Mouse (Mus musculus) kidney, postnatal 4 days (tissue): ENCODE data around the gene Nectin1.

Experiments used
- DNase-seq, 2 experiments: peaks; one replicate each; pipeline ENCODE4 v3.0.0; 2021; ENCODE audit warnings: mixed read lengths in 2 of 2

Gene Nectin1

GRCm38 (mm10) chr9:43743647-43744137 lies at the start of gene Nectin1:
Nectin1 (plus strand) TSS chr9:43743984.
- DNase-seq, result peak; percentile 90 to 93

GRCm38 (mm10) chr9:43698080-43698712 lies 45.6 kb upstream of the Nectin1 start:
- peak; percentile 90 to 91 for DNase-seq

- no peak for DNase-seq
These were observed 44.9 kb upstream of the Nectin1 start for GRCm38 (mm10) chr9:43698841-43699240.

- DNase-seq, result no peak
These were observed 44.2 kb upstream of the Nectin1 start for GRCm38 (mm10) chr9:43699417-43700225.

GRCm38 (mm10) chr9:43700226-43700579 lies 43.6 kb upstream of the Nectin1 start:
- no peak for DNase-seq

GRCm38 (mm10) chr9:43701748-43702147 lies 42.0 kb upstream of the Nectin1 start:
- DNase-seq, result no peak

GRCm38 (mm10) chr9:43707571-43707970 lies 36.2 kb upstream of the Nectin1 start:
- DNase-seq, result no peak

GRCm38 (mm10) chr9:43708715-43709114 lies 35.1 kb upstream of the Nectin1 start:
- DNase-seq, result no peak

- DNase-seq, result no peak
These were observed 30.4 kb upstream of the Nectin1 start for GRCm38 (mm10) chr9:43713432-43713831.

- DNase-seq, result peak; percentile 25 to 40
These were observed 24.4 kb upstream of the Nectin1 start for GRCm38 (mm10) chr9:43719407-43719839.

- no peak for DNase-seq
These were observed 23.7 kb upstream of the Nectin1 start for GRCm38 (mm10) chr9:43720046-43720445.

- no peak for DNase-seq
These were observed 19.7 kb upstream of the Nectin1 start for GRCm38 (mm10) chr9:43724093-43724492.

- DNase-seq, result peak; percentile 44 to 59
These were observed 14.1 kb upstream of the Nectin1 start for GRCm38 (mm10) chr9:43729450-43730266.

GRCm38 (mm10) chr9:43730284-43731027 lies 13.3 kb upstream of the Nectin1 start:
- DNase-seq, result peak; percentile 81 to 83

GRCm38 (mm10) chr9:43731880-43732279 lies 11.9 kb upstream of the Nectin1 start:
- no peak for DNase-seq

GRCm38 (mm10) chr9:43732671-43733070 lies 11.1 kb upstream of the Nectin1 start:
- DNase-seq, result peak in 1 of 2 experiments; percentile 54

GRCm38 (mm10) chr9:43734952-43735351 lies 8.8 kb upstream of the Nectin1 start:
- no peak for DNase-seq

- no peak for DNase-seq
These were observed 7.6 kb upstream of the Nectin1 start for GRCm38 (mm10) chr9:43736046-43736730.

GRCm38 (mm10) chr9:43737331-43737730 lies 6.5 kb upstream of the Nectin1 start:
- DNase-seq, result peak; percentile 42 to 57

- peak; percentile 61 to 70 for DNase-seq
These were observed 5.9 kb upstream of the Nectin1 start for GRCm38 (mm10) chr9:43737871-43738292.

- no peak for DNase-seq
These were observed 5.2 kb upstream of the Nectin1 start for GRCm38 (mm10) chr9:43738480-43739084.
